Mouse (Mus musculus) liver, embryonic 14.5 days (tissue): ENCODE measurements at regions not wholly inside any gene's neighbourhood (a gene's known extent, or its start where the extent isn't known, plus 50 kb on each side); places are given as distances from the start of the nearest gene placed in this dataset.

Experiments
- CTCF ChIP-seq: IDR thresholded peaks from 2 replicates; pipeline ENCODE4 v1.5.1; 2016; ENCODE audit warnings: antibody characterized with exemption, low read depth, control low read depth
- EP300 ChIP-seq: IDR thresholded peaks from 2 replicates; pipeline ENCODE4 v1.6.1; 2016; ENCODE audit warnings: antibody characterized with exemption, low read depth

DNA sequence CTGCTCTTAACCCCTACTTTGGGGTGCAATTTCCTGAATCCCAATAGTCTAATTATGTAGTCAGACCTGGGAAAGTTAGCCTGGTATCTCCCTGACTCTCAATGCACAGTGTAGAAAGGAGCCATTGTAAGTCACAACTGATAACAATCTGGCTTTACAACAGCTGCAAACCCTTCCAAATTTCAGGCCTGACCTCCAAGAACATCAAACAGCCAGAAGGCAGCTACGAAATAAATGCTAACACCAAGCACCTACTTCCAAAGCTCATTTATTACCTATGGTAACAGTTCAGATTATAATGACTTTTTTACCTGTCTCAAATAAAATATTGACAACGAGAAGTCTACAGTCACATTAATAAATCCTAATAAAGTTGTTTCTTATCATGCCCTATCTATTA lies 485.8 kb upstream of the Adgrl2 start:
- TF ChIP-seq EP300 (no peak), CTCF (no peak)
